Mouse (Mus musculus): ENCODE results near the gene Uncx. TPM values are rescaled to one million over a fixed set of nuclear protein-coding genes. Genes with fewer than 3 reads are reported as not detected.
A peak's percentile ranks its signal among the peaks of the same experiment; 100 is the strongest.

Gene Uncx
- polyA plus RNA-seq, 1 experiment from 2014 or later: 44.0 TPM

DNA sequence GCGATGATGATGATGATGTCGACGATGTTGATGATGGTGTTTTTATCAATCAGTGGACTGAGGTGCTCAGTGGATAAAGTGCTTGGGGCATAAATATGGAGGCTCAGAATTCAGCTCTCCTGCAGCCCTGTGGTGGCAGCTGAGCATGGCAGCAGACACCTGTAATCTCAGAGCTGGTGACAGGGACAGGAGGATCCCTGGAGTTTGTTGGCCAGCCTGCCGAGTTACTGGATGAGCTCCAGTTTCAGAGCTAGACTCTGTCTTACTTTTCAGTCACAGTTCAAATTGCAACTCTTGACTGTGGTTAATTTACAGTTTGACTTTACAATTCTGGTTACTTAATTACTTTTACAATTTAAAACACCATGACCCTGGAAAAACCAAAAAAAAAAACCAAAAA lies 31.1 kb upstream of the Uncx start:
- Histone ChIP-seq H3K9me3 (ENCODE audit: control insufficient read depth, low read length) (no peaks in the 10 kb centered on the region), H3K9ac (replicated peaks; ENCODE audit: low read length) (no peak overlapping the region), H3K27ac (replicated peaks; ENCODE audit: low read depth, low read length) (no peak overlapping the region), H3K27me3 (ENCODE audit: control insufficient read depth, insufficient read depth, low read length) (no peaks in the 10 kb centered on the region), H3K36me3 (ENCODE audit: control insufficient read depth, insufficient read depth, low read length) (no peaks in the 10 kb centered on the region), H3K4me3 (replicated peaks; ENCODE audit: low read depth, low read length) (no peak overlapping the region), H3K4me1 (ENCODE audit: control insufficient read depth, insufficient read depth, low read length) (no peaks in the 10 kb centered on the region), H3K4me2 (ENCODE audit: low read length) (no peak overlapping the region)
- WGBS: 88% methylated on average over 4 of the region's 4 CpGs
- DNase-seq (no peak), ATAC-seq (ENCODE audit: low FRiP score, low TSS enrichment) (no peak)

DNA sequence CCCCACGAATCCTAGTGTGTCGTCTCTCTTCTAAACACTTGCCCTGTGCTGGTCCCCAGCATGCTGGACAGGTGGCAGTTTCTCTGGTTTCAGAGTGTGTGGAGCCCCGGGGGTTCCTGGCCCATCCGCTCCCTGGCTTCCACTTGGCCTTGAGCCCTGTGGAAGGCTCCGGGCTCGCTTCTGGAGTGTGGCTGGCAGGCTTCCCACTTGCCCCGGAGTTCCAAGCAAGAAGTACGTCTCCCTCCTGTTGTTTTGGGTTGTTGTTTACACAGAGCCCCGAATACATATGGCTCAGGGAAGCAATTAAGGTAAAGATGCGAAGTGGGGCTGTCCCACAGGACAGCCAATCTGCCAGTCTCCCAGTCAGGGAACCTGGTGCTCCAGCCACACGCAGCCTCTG lies 27.0 kb upstream of the Uncx start:
- H3K9me3 ChIP-seq (ENCODE audit: control insufficient read depth, low read length): no peaks in the 10 kb centered on the region
- H3K27ac ChIP-seq (replicated peaks; ENCODE audit: low read depth, low read length): no peak overlapping the region
- ATAC-seq (ENCODE audit: low FRiP score, low TSS enrichment): no peak
- no peak overlapping the region for H3K4me2 ChIP-seq (ENCODE audit: low read length)
- no peaks in the 10 kb centered on the region for H3K36me3 ChIP-seq (ENCODE audit: control insufficient read depth, insufficient read depth, low read length)
- H3K9ac ChIP-seq (replicated peaks; ENCODE audit: low read length): no peak overlapping the region
- H3K4me3 ChIP-seq (replicated peaks; ENCODE audit: low read depth, low read length): no peak overlapping the region
- H3K4me1 ChIP-seq (ENCODE audit: control insufficient read depth, insufficient read depth, low read length): no peaks in the 10 kb centered on the region
- peak; percentile 31 for DNase-seq
- 39% methylated on average over 11 of the region's 11 CpGs for WGBS
- H3K27me3 ChIP-seq (ENCODE audit: control insufficient read depth, insufficient read depth, low read length): no peaks in the 10 kb centered on the region

DNA sequence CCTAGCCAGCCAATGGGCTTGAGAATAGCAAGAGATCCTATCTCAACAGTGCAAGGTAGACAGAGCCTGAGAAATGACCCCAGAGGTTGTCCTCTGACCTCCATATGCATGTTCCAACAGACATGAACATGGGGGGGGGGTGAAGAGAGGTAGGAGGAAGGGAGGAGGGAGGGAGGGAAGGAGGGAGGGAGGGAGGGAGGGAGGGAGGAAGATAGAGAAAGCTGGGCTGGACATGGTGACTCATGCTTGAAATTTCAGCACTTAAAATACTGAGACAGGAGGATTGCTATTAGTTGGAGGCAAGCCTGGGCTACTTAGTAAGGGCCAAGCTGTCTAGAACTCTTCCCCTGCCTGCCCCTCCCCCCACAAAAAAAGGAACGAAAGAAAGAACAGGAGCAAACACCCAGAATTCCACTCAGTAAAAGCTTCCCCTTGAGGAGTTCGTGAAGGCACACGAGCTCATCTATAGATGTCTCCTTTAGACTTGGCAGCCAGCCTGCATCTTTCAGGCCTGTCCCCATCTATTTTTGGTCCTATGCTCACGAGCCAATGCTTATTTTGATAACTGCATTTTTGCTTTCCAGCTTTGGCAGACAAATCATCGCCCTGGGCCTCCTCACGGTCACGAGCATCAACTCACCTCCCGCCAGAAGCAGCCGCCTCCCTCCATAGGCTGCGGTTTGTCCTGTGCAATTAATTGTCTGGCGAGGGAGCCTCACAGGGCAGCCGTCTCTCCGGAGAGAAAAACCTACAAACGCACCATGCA lies 23.0 kb upstream of the Uncx start:
- DNase-seq: peak; percentile 19
- WGBS: 50% methylated on average over 14 of the region's 14 CpGs

DNA sequence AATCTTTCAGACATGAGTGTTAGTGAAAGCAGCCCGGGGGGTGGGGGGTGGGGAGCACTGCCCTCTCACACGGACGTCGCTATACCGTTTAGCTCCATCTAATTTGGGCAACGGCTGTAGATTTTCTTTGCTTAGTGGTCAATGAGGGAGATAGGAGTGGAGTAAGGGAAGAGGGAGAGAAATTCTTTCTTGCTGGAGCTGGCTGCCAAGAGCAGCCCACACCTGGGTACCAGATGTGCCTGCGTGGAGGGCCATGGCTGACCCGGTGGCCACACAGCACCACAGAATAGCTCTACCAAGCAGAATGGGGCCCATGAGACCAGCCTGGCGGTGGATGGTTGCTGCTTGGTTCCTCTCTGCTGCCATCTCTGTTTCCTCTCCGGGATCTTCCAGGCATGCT lies 21.3 kb upstream of the Uncx start:
- Histone ChIP-seq H3K36me3 (ENCODE audit: control insufficient read depth, insufficient read depth, low read length) (no peaks in the 10 kb centered on the region), H3K27me3 (ENCODE audit: control insufficient read depth, insufficient read depth, low read length) (peaks cover 3% of the 10 kb centered on the region; the same call in 1 of the 2 replicates), H3K4me1 (ENCODE audit: control insufficient read depth, insufficient read depth, low read length) (no peaks in the 10 kb centered on the region), H3K9ac (replicated peaks; ENCODE audit: low read length) (no peak overlapping the region), H3K9me3 (ENCODE audit: control insufficient read depth, low read length) (no peaks in the 10 kb centered on the region), H3K4me2 (ENCODE audit: low read length) (no peak overlapping the region), H3K4me3 (replicated peaks; ENCODE audit: low read depth, low read length) (no peak overlapping the region), H3K27ac (replicated peaks; ENCODE audit: low read depth, low read length) (no peak overlapping the region)
- ATAC-seq (ENCODE audit: low FRiP score, low TSS enrichment) (no peak), DNase-seq (no peak)
- WGBS: 81% methylated on average over 10 of the region's 10 CpGs

More for the DNA sequence above, 23.0 kb upstream of the Uncx start:
- no peak overlapping the region for H3K27ac ChIP-seq (replicated peaks; ENCODE audit: low read depth, low read length)
- no peak overlapping the region for H3K9ac ChIP-seq (replicated peaks; ENCODE audit: low read length)
- no peaks in the 10 kb centered on the region for H3K27me3 ChIP-seq (ENCODE audit: control insufficient read depth, insufficient read depth, low read length)
- no peak overlapping the region for H3K4me2 ChIP-seq (ENCODE audit: low read length)
- no peaks in the 10 kb centered on the region for H3K9me3 ChIP-seq (ENCODE audit: control insufficient read depth, low read length)
- H3K36me3 ChIP-seq (ENCODE audit: control insufficient read depth, insufficient read depth, low read length): no peaks in the 10 kb centered on the region
- no peak for ATAC-seq (ENCODE audit: low FRiP score, low TSS enrichment)
- H3K4me3 ChIP-seq (replicated peaks; ENCODE audit: low read depth, low read length): no peak overlapping the region
- H3K4me1 ChIP-seq (ENCODE audit: control insufficient read depth, insufficient read depth, low read length): no peaks in the 10 kb centered on the region

DNA sequence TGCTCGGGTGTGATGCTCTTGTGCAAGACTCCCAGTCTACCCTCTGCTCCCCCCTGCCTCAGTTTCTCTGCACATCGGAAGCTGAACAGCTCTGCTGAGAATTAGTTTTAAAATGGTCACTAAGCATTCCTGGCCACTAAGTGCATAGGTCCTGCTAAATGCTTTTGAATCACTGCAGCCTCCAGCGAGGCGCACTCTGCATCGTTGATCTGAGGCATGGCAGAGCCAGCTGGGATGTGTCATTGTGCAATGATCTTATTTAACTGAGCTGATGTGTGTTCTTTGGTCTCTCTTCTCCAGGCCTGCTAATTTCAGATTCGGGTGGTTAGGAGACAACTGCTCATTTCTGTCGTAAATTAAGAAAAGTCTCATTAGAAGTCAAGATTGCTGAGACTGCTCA lies 14.4 kb upstream of the Uncx start:
- no peaks in the 10 kb centered on the region for H3K9me3 ChIP-seq (ENCODE audit: control insufficient read depth, low read length)
- ATAC-seq (ENCODE audit: low FRiP score, low TSS enrichment): no peak
- H3K9ac ChIP-seq (replicated peaks; ENCODE audit: low read length): no peak overlapping the region
- DNase-seq: no peak
- no peak overlapping the region for H3K4me2 ChIP-seq (ENCODE audit: low read length)
- H3K4me3 ChIP-seq (replicated peaks; ENCODE audit: low read depth, low read length): no peak overlapping the region
- WGBS: 68% methylated on average over 7 of the region's 7 CpGs
- H3K4me1 ChIP-seq (ENCODE audit: control insufficient read depth, insufficient read depth, low read length): 0 out of 2 replicates have a peak, but pooled peaks cover 4% of the 10 kb centered on the region
- no peak overlapping the region for H3K27ac ChIP-seq (replicated peaks; ENCODE audit: low read depth, low read length)
- H3K27me3 ChIP-seq (ENCODE audit: control insufficient read depth, insufficient read depth, low read length): peaks cover 13% of the 10 kb centered on the region; the same call in 1 of the 2 replicates
- H3K36me3 ChIP-seq (ENCODE audit: control insufficient read depth, insufficient read depth, low read length): no peaks in the 10 kb centered on the region

DNA sequence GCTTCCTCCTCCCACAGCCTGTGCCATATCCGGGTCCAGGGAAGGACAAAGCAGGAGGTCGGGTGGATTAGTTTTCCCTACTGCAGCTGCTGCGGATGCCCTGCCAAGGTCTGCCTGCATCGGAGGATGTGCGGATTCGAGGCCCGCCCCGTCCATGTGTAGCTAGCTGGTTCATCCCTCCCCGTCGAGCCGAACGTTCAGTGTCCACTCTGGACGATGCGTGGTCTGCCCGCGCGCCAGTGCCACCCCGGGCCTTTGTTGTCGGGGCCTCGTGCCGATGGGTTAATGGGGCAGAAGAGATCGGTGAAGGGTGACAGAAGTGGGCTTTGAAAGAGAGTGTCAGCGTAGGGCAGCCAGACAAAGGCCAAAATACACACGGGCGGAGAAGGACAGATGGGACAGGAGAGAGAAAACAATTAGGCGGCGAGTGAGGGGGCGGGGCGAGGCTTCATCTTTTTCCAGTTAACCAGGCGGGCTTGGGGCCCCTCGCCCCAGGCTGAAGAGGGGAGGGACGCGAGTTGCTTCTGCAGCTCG lies 7.8 kb upstream of the Uncx start:
- peak; percentile 69 for ATAC-seq (ENCODE audit: low FRiP score, low TSS enrichment)
- WGBS: under 1% methylated on average over 34 of the region's 34 CpGs
- Histone ChIP-seq H3K4me3 (replicated peaks; ENCODE audit: low read depth, low read length) (no peak overlapping the region), H3K36me3 (ENCODE audit: control insufficient read depth, insufficient read depth, low read length) (no peaks in the 10 kb centered on the region), H3K9ac (replicated peaks; ENCODE audit: low read length) (no peak overlapping the region; the same call in 1 of the 2 replicates), H3K27me3 (ENCODE audit: control insufficient read depth, insufficient read depth, low read length) (peaks cover 36% of the 10 kb centered on the region), H3K4me1 (ENCODE audit: control insufficient read depth, insufficient read depth, low read length) (peaks cover 28% of the 10 kb centered on the region), H3K4me2 (ENCODE audit: low read length) (peak overlapping the region; percentile 15), H3K9me3 (ENCODE audit: control insufficient read depth, low read length) (no peaks in the 10 kb centered on the region), H3K27ac (replicated peaks; ENCODE audit: low read depth, low read length) (peak overlapping the region; percentile 71)
- peak; percentile 66 for DNase-seq

DNA sequence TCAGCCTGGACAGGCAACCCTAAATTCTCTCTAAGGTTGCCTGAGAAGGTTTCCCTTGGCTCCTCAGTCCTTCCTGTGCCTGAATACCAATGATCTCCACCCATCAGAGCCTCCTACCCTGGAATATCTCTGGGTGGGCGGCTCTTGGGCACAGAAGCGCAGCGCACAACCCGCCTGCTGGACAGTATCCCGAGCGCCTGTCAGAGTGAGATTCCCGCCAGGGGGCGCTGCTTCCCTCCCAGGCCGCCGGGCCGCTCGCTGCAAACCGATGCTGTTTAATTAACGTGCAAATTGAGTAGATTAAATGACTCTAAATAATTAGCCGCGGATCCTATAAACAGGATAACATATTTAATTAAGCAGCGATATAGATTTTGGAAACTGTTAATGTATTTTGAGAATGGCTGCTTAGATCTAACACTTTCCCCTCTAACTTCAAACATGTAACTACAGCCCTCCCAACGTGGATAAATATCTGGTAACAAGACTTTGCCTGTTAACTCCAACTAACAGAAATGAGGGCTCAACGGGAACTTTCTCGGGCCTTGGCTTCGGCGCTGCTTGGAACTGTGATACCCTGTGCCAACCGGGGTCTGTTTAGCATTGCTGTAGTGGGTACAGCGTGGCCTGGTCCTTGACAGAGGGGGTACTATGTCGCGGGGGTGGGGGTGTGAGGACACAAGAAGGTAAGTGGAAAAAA lies 6.9 kb upstream of the Uncx start:
- H3K4me2 ChIP-seq (ENCODE audit: low read length): peak overlapping the region; percentile 26; the same call in 1 of the 2 replicates
- peaks cover 41% of the 10 kb centered on the region for H3K27me3 ChIP-seq (ENCODE audit: control insufficient read depth, insufficient read depth, low read length)
- H3K4me1 ChIP-seq (ENCODE audit: control insufficient read depth, insufficient read depth, low read length): peaks cover 29% of the 10 kb centered on the region
- no peak overlapping the region; the same call in 1 of the 2 replicates for H3K9ac ChIP-seq (replicated peaks; ENCODE audit: low read length)
- peak; percentile 91 for DNase-seq
- H3K9me3 ChIP-seq (ENCODE audit: control insufficient read depth, low read length): no peaks in the 10 kb centered on the region
- no peaks in the 10 kb centered on the region for H3K36me3 ChIP-seq (ENCODE audit: control insufficient read depth, insufficient read depth, low read length)
- peak; percentile 47; the same call in 1 of the 2 replicates for ATAC-seq (ENCODE audit: low FRiP score, low TSS enrichment)
- no peak overlapping the region for H3K4me3 ChIP-seq (replicated peaks; ENCODE audit: low read depth, low read length)
- H3K27ac ChIP-seq (replicated peaks; ENCODE audit: low read depth, low read length): peak overlapping the region; percentile 71
- under 1% methylated on average over 26 of the region's 26 CpGs for WGBS

DNA sequence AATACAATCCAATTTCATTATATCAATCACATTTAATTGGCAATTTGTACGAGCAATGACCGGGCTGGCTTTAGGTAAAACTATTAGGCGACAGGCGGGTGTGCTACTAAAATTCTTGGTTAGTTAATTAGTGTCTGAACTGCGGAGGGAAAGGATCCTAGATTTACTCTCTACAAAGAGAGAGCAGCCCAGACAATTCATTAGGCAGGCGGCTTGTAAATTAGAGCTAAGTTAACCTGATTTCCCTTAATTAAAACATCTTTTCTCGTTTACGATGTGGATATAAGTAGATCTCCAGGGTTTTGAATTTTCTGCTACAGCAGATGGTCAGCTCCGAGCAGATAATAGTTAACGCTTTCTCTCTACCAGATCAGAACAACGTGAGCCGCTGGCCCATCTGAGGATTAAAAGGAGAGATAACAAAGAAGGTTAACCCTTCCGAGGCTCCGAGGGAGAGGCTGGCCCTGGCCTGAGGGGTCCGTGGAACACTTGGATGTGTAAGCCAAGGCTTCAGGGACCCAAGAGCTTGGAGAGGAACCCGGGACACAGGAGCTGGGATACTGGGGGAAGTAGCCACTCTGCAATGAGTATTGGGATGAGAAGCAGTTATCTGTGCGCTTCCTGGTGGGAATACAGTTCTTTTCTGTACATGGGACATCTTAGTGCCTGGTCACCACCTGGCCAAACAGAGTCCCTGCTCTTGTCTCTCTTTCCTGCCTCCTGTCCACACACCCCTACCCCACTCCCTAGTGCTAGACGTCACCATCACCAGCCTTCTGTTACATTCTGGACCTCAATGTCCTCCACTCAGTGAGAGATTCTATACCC lies 6.2 kb upstream of the Uncx start:
- Histone ChIP-seq H3K36me3 (ENCODE audit: control insufficient read depth, insufficient read depth, low read length) (no peaks in the 10 kb centered on the region), H3K9me3 (ENCODE audit: control insufficient read depth, low read length) (no peaks in the 10 kb centered on the region), H3K27ac (replicated peaks; ENCODE audit: low read depth, low read length) (peak overlapping the region; percentile 55), H3K27me3 (ENCODE audit: control insufficient read depth, insufficient read depth, low read length) (peaks cover 44% of the 10 kb centered on the region), H3K4me1 (ENCODE audit: control insufficient read depth, insufficient read depth, low read length) (peaks cover 24% of the 10 kb centered on the region), H3K9ac (replicated peaks; ENCODE audit: low read length) (no peak overlapping the region; the same call in 1 of the 2 replicates), H3K4me3 (replicated peaks; ENCODE audit: low read depth, low read length) (no peak overlapping the region), H3K4me2 (ENCODE audit: low read length) (peak overlapping the region; percentile 26; the same call in 1 of the 2 replicates)
- ATAC-seq (ENCODE audit: low FRiP score, low TSS enrichment) (no peak), DNase-seq (peak; percentile 74)
- WGBS: 1% methylated on average over 18 of the region's 18 CpGs
